ENCODE assay signal across 7 mouse cellular contexts in the genomic region with DNA sequence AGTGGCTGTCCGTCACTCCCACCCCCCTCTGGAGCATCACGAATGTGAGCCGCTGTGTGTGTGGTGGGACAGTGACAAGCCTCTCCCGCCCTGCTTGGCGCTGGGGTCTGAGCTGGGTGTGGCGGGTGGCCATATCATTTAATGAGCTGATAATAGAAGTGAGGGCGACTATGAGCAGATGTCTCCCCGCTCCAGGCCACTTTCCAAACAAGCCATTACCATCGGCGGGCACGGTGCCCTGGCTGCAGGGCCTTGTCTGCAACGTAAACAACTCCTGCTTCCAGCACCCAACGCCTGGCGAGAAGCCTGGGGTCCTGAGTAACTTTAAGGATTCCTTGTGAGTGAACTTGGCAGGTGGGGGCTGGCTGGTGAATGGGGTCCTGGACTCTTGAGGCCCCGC. TPM values are rescaled to one million over a fixed set of nuclear protein-coding genes. Genes with fewer than 3 reads are reported as not detected.
A peak's percentile ranks its signal among the peaks of the same experiment; 100 is the strongest.
DNase-seq lines count a peak whose midpoint lies in the region; ATAC-seq and TF ChIP-seq lines count a peak whose summit lies in the region.

No protein-coding gene starts in this region.

- no peak overlapping the region for H3K27ac ChIP-seq in testis, adult 2 months (ENCODE audit: control insufficient read depth, insufficient read depth, low read depth, low read length)
- no peak overlapping the region for H3K27ac ChIP-seq in embryonic facial prominence, embryonic 13.5 days
- H3K27ac ChIP-seq in hindbrain, embryonic 11.5 days (ENCODE audit: low read depth, low read length), result peak overlapping the region; percentile 58

- DNase-seq in testis, postnatal 14 days (ENCODE audit: low spot score), result no peak
- DNase-seq in hindbrain, embryonic 11.5 days (ENCODE audit: low spot score), result no peak
- no peak for DNase-seq in frontal cortex, postnatal 25 days (ENCODE audit: low spot score in 2 of 2)
- no peak for DNase-seq in thymus, postnatal 0 days (ENCODE audit: low spot score)

- peak overlapping the region; percentile 82 for H3K4me2 ChIP-seq in embryonic facial prominence, embryonic 13.5 days
- peak overlapping the region; percentile 66 for H3K4me2 ChIP-seq in hindbrain, embryonic 11.5 days (replicated peaks; ENCODE audit: low read depth, low read length)

- no peak for TF ChIP-seq POLR2A in testis, adult 2 months (IDR thresholded peaks at IDR 0.05; ENCODE audit: control insufficient read depth, low read depth, low read length)

- no peaks in the 10 kb centered on the region for H3K36me3 ChIP-seq in testis, adult 2 months (ENCODE audit: control insufficient read depth, insufficient read depth, low read length)
- peaks cover 25% of the 10 kb centered on the region for H3K36me3 ChIP-seq in embryonic facial prominence, embryonic 13.5 days
- H3K36me3 ChIP-seq in hindbrain, embryonic 11.5 days (ENCODE audit: control insufficient read depth, insufficient read depth, low read length), result no peaks in the 10 kb centered on the region

- no peaks in the 10 kb centered on the region for H3K9me3 ChIP-seq in embryonic facial prominence, embryonic 13.5 days
- H3K9me3 ChIP-seq in hindbrain, embryonic 11.5 days (ENCODE audit: control insufficient read depth, low read length), result no peaks in the 10 kb centered on the region

- peak overlapping the region; percentile 48 for H3K4me3 ChIP-seq in testis, adult 2 months (ENCODE audit: control insufficient read depth, low read depth, low read length)
- H3K4me3 ChIP-seq in embryonic facial prominence, embryonic 13.5 days, result peak overlapping the region; percentile 51
- peak overlapping the region; percentile 46 for H3K4me3 ChIP-seq in hindbrain, embryonic 11.5 days (ENCODE audit: low read depth, low read length)

- no peak for TF ChIP-seq CTCF in testis, adult 2 months (IDR thresholded peaks at IDR 0.05; ENCODE audit: control insufficient read depth, insufficient read depth, insufficient replicate concordance, low read depth, low read length)

- H3K27me3 ChIP-seq in testis, adult 2 months (ENCODE audit: control insufficient read depth, insufficient read depth, low read length), result no peaks in the 10 kb centered on the region
- peaks cover 34% of the 10 kb centered on the region for H3K27me3 ChIP-seq in embryonic facial prominence, embryonic 13.5 days
- peaks cover 19% of the 10 kb centered on the region for H3K27me3 ChIP-seq in hindbrain, embryonic 11.5 days (ENCODE audit: control insufficient read depth, insufficient read depth, low read length)

- peak overlapping the region; percentile 2; the same call in 1 of the 2 replicates for H3K9ac ChIP-seq in embryonic facial prominence, embryonic 13.5 days
- peak overlapping the region; percentile 45; the same call in 1 of the 2 replicates for H3K9ac ChIP-seq in hindbrain, embryonic 11.5 days (ENCODE audit: low read depth, low read length)

- ATAC-seq in embryonic facial prominence, embryonic 13.5 days (ENCODE audit: insufficient number of reproducible peaks, insufficient read depth, low FRiP score, low TSS enrichment, low read depth), result no peak
- ATAC-seq in hindbrain, embryonic 11.5 days (ENCODE audit: low FRiP score), result peak; percentile 26
- peak; percentile 39 for ATAC-seq in megakaryocyte-erythroid progenitor cell, adult 5-6 weeks (replicated peaks; ENCODE audit: low FRiP score, low TSS enrichment, poor library complexity, severe bottlenecking)

- 6% methylated on average over 15 of the region's 15 CpGs for WGBS in embryonic facial prominence, embryonic 13.5 days
- WGBS in hindbrain, embryonic 11.5 days, result 12% methylated on average over 15 of the region's 15 CpGs

- H3K4me1 ChIP-seq in testis, adult 2 months (ENCODE audit: control insufficient read depth, insufficient read depth, low read length), result peaks cover 26% of the 10 kb centered on the region
- H3K4me1 ChIP-seq in embryonic facial prominence, embryonic 13.5 days, result peaks cover 20% of the 10 kb centered on the region
- peaks cover 4% of the 10 kb centered on the region for H3K4me1 ChIP-seq in hindbrain, embryonic 11.5 days (replicated peaks; ENCODE audit: control insufficient read depth, insufficient read depth, low read length)

RNA-seq across cellular contexts. Expression of a gene that starts 1.5 kb away (rescaled TPM):
- polyA plus RNA-seq in testis, adult 2 months (2012; rRNA removed), result 2.2 and 2.3 TPM in 2 replicates
- polyA plus RNA-seq in embryonic facial prominence, embryonic 13.5 days (2015; fragmentation: Nextera tagmentation; extraction: Ambion mirVana), result 2.2 and 2.6 TPM in 2 replicates
- 2.6 TPM in 2 replicates for polyA plus RNA-seq in hindbrain, embryonic 11.5 days (2014; fragmentation: Nextera tagmentation; extraction: Ambion mirVana)
- 27.0 and 32.9 TPM in 2 replicates for total RNA-seq in megakaryocyte-erythroid progenitor cell, adult 5-6 weeks (2014; fragmentation: Nextera tagmentation)
- 11.0 and 12.1 TPM in 2 replicates for total RNA-seq in megakaryocyte-erythroid progenitor cell, adult 5-6 weeks (2017)
- 5.2 and 5.8 TPM in 2 replicates for polyA plus RNA-seq in thymus, postnatal 0 days (2015; fragmentation: Nextera tagmentation; extraction: Ambion mirVana)

RNA-seq across cellular contexts. Expression of a gene that starts 9.4 kb away (rescaled TPM):
- polyA plus RNA-seq in testis, adult 2 months (2012; rRNA removed), result 4.4 and 6.8 TPM in 2 replicates
- polyA plus RNA-seq in embryonic facial prominence, embryonic 13.5 days (2015; fragmentation: Nextera tagmentation; extraction: Ambion mirVana), result 298 and 319 TPM in 2 replicates
- polyA plus RNA-seq in hindbrain, embryonic 11.5 days (2014; fragmentation: Nextera tagmentation; extraction: Ambion mirVana), result 180 and 221 TPM in 2 replicates
- total RNA-seq in megakaryocyte-erythroid progenitor cell, adult 5-6 weeks (2014; fragmentation: Nextera tagmentation), result 18.0 and 24.6 TPM in 2 replicates
- total RNA-seq in megakaryocyte-erythroid progenitor cell, adult 5-6 weeks (2017), result 13.8 and 25.6 TPM in 2 replicates
- polyA plus RNA-seq in thymus, postnatal 0 days (2015; fragmentation: Nextera tagmentation; extraction: Ambion mirVana), result 137 and 152 TPM in 2 replicates

RNA-seq across cellular contexts. Expression of a gene that starts 13.7 kb away (rescaled TPM):
- 202 and 209 TPM in 2 replicates for polyA plus RNA-seq in testis, adult 2 months (2012; rRNA removed)
- polyA plus RNA-seq in embryonic facial prominence, embryonic 13.5 days (2015; fragmentation: Nextera tagmentation; extraction: Ambion mirVana), result 15.4 and 17.0 TPM in 2 replicates
- 14.6 and 16.1 TPM in 2 replicates for polyA plus RNA-seq in hindbrain, embryonic 11.5 days (2014; fragmentation: Nextera tagmentation; extraction: Ambion mirVana)
- total RNA-seq in megakaryocyte-erythroid progenitor cell, adult 5-6 weeks (2014; fragmentation: Nextera tagmentation), result 75.5 and 83.0 TPM in 2 replicates
- 47.3 and 63.9 TPM in 2 replicates for total RNA-seq in megakaryocyte-erythroid progenitor cell, adult 5-6 weeks (2017)
- 19.4 and 25.8 TPM in 2 replicates for polyA plus RNA-seq in thymus, postnatal 0 days (2015; fragmentation: Nextera tagmentation; extraction: Ambion mirVana)

RNA-seq across cellular contexts. Expression of a gene that starts 18.6 kb away (rescaled TPM):
- 2.1 and 3.4 TPM in 2 replicates for polyA plus RNA-seq in testis, adult 2 months (2012; rRNA removed)
- polyA plus RNA-seq in embryonic facial prominence, embryonic 13.5 days (2015; fragmentation: Nextera tagmentation; extraction: Ambion mirVana), result 3.9 and 4.6 TPM in 2 replicates
- 4.1 and 4.3 TPM in 2 replicates for polyA plus RNA-seq in hindbrain, embryonic 11.5 days (2014; fragmentation: Nextera tagmentation; extraction: Ambion mirVana)
- total RNA-seq in megakaryocyte-erythroid progenitor cell, adult 5-6 weeks (2014; fragmentation: Nextera tagmentation), result 76.2 and 103 TPM in 2 replicates
- 52.8 and 64.4 TPM in 2 replicates for total RNA-seq in megakaryocyte-erythroid progenitor cell, adult 5-6 weeks (2017)
- 179 and 206 TPM in 2 replicates for polyA plus RNA-seq in thymus, postnatal 0 days (2015; fragmentation: Nextera tagmentation; extraction: Ambion mirVana)

RNA-seq across cellular contexts. Expression of a gene that starts 27.3 kb away (rescaled TPM):
- polyA plus RNA-seq in testis, adult 2 months (2012; rRNA removed), result 17.4 and 18.9 TPM in 2 replicates
- 0.52 and 0.83 TPM in 2 replicates for polyA plus RNA-seq in embryonic facial prominence, embryonic 13.5 days (2015; fragmentation: Nextera tagmentation; extraction: Ambion mirVana)
- polyA plus RNA-seq in hindbrain, embryonic 11.5 days (2014; fragmentation: Nextera tagmentation; extraction: Ambion mirVana), result 0.29 and 0.49 TPM in 2 replicates
- not detected in 2 replicates for total RNA-seq in megakaryocyte-erythroid progenitor cell, adult 5-6 weeks (2014; fragmentation: Nextera tagmentation)
- total RNA-seq in megakaryocyte-erythroid progenitor cell, adult 5-6 weeks (2017), result not detected in 2 replicates
- polyA plus RNA-seq in thymus, postnatal 0 days (2015; fragmentation: Nextera tagmentation; extraction: Ambion mirVana), result 0.09 and 0.20 TPM in 2 replicates

Comparison
In these comparisons a context has a peak if more than half of its experiments do, and no peak if none do; other contexts are left out.
1. RNA of a gene that starts 9.4 kb away (polyA plus RNA-seq): 298 to 319 TPM in embryonic facial prominence, embryonic 13.5 days, 180 to 221 TPM in hindbrain, embryonic 11.5 days and 137 to 152 TPM in thymus, postnatal 0 days; 4.4 to 6.8 TPM in testis, adult 2 months; every median in the first group is over 10 times any median in the second.
2. Peak in every context shown above with its lines, with median percentiles within 50 percentile points of each other: H3K4me3 ChIP-seq.